Mouse (Mus musculus) megakaryocyte, embryonic 14.5 days (primary cell): ENCODE measurements around the gene Tulp2.

Source experiments
- FLI1 ChIP-seq: IDR thresholded peaks from 2 replicates; pipeline ENCODE4 v1.6.1; 2012; ENCODE audit warnings: low read length, inconsistent platforms, mixed read lengths
- GATA1 ChIP-seq: IDR thresholded peaks from 3 replicates; pipeline ENCODE4 v1.6.1; 2012; ENCODE audit warnings: mixed read lengths, low read length, inconsistent platforms, borderline replicate concordance

- TF ChIP-seq GATA1 (no peak), FLI1 (no peak)
Observed at GRCm38 (mm10) chr7:45481374-45481927, at the start of gene Tulp2.
